Mouse (Mus musculus): ENCODE data around the gene Lao1.

- no peak for TF ChIP-seq CTCF (conservative IDR thresholded peaks at IDR 0.05; ENCODE audit: low read length)
- no peak for TF ChIP-seq NANOG (IDR thresholded peaks at IDR 0.05; ENCODE audit: borderline replicate concordance, low read length)
Observed at GRCm38 (mm10) chr4:119011050-119011680, 49.8 kb downstream of the Lao1 start.

Measured in E14TG2a.4 (cell line).